ENCODE assay signal across 8 mouse cellular contexts in the genomic region with DNA sequence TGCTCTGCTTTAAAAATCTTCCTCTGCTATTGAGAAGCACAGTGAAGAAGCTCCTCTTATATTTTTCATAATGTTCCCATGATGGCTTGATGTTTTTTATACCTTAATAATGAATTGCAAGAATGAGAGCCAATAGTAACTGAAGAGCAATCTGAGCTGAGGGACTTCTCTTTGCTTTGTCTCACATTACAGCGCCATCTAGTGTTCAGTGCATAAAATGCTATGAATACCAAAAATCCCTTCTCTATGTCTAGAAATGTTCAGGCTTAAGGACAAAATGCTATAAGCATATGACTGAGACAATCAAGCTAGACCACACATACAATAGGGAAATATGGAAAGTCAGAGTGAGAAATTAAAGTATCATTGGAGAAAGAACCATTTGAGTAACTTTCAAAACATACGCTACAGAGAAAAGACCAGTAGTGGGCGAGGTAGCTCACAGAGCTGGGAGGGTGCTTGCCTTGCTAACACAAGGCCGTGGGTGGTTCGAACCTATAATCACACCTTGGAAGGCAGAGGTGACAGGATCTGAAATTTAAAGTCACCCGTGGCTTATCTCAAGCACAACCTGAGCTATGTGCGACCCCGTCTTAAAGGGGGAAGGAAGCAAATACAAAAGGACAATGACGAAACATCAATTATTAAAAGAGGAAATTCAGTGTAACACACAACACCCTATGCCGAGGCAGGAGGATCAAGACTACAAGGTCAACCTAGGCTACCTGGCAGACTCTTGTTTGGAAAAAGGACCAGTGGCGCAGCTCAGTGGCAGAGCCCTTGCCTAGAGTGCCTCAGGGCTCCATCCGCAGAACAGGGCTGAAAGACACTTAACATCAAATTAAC. TPM values are rescaled to one million over a fixed set of nuclear protein-coding genes. Genes with fewer than 3 reads are reported as not detected.
DNase-seq lines count a peak whose midpoint lies in the region; ATAC-seq and TF ChIP-seq lines count a peak whose summit lies in the region.
"Had no signal": no experiment of that assay in that cellular context is flagged by ENCODE, and none has a peak within 500 bp of the region (broad histone marks: within the 10 kb centered on the region; RNA-seq: fewer than 3 reads in every experiment).

No protein-coding gene starts in this region.

- no peak overlapping the region for H3K9ac ChIP-seq in hindbrain, embryonic 14.5 days
- H3K9ac ChIP-seq in neural tube, embryonic 14.5 days (replicated peaks; ENCODE audit: low read depth, low read length): no peak overlapping the region
- H3K9ac ChIP-seq: heart, embryonic 15.5 days had no signal

- peak; percentile 40; the same call in 1 of the 2 replicates for ATAC-seq in hindbrain, embryonic 14.5 days (ENCODE audit: low FRiP score)
- peak; percentile 44 for ATAC-seq in neural tube, embryonic 14.5 days (ENCODE audit: low read depth)

- peak; percentile 22 to 41 for DNase-seq in layer of hippocampus, adult 2 months (ENCODE audit: low spot score in 2 of 2)
- no peak for DNase-seq in layer of hippocampus, postnatal 25 days (ENCODE audit: extremely low spot score in 1 of 2, low spot score in 1 of 2)
- DNase-seq in T-cell, adult 2 months (ENCODE audit: low spot score): peak; percentile 18
- peak; percentile 84 for DNase-seq in hindbrain, embryonic 14.5 days (ENCODE audit: low spot score)
- no peak for DNase-seq in frontal cortex, postnatal 25 days (ENCODE audit: low spot score in 2 of 2)

- no peak overlapping the region for H3K4me2 ChIP-seq in hindbrain, embryonic 14.5 days (replicated peaks)
- H3K4me2 ChIP-seq in neural tube, embryonic 14.5 days (ENCODE audit: low read depth, low read length): no peak overlapping the region
- H3K4me2 ChIP-seq: heart, embryonic 15.5 days had no signal

- H3K9me3 ChIP-seq in E14TG2a.4 (ENCODE audit: low read length): peaks cover 5% of the 10 kb centered on the region; the same call in 1 of the 2 replicates
- no peaks in the 10 kb centered on the region for H3K9me3 ChIP-seq in hindbrain, embryonic 14.5 days (ENCODE audit: control insufficient read depth, low read length)
- H3K9me3 ChIP-seq in neural tube, embryonic 14.5 days (ENCODE audit: control insufficient read depth, low read length): no peaks in the 10 kb centered on the region
- H3K9me3 ChIP-seq: heart, embryonic 15.5 days had no signal

- peak; percentile 95 for TF ChIP-seq CTCF in layer of hippocampus, adult 2 months (conservative IDR thresholded peaks at IDR 0.05)
- TF ChIP-seq CTCF in E14TG2a.4 (conservative IDR thresholded peaks at IDR 0.05; ENCODE audit: low read length): peak; percentile 87

- no peaks in the 10 kb centered on the region for H3K27me3 ChIP-seq in E14TG2a.4 (ENCODE audit: insufficient read depth, low read length)
- no peaks in the 10 kb centered on the region for H3K27me3 ChIP-seq in hindbrain, embryonic 14.5 days (ENCODE audit: control insufficient read depth, insufficient read depth, low read length)
- H3K27me3 ChIP-seq in neural tube, embryonic 14.5 days (ENCODE audit: control insufficient read depth, insufficient read depth, low read length): no peaks in the 10 kb centered on the region
- H3K27me3 ChIP-seq: heart, embryonic 15.5 days had no signal

- H3K4me3 ChIP-seq in layer of hippocampus, adult 2 months: no peak overlapping the region
- no peak overlapping the region for H3K4me3 ChIP-seq in E14TG2a.4 (replicated peaks; ENCODE audit: low read length)
- H3K4me3 ChIP-seq in hindbrain, embryonic 14.5 days (replicated peaks; ENCODE audit: low read length): no peak overlapping the region
- no peak overlapping the region for H3K4me3 ChIP-seq in neural tube, embryonic 14.5 days (ENCODE audit: low read depth, low read length)
- H3K4me3 ChIP-seq: heart, embryonic 15.5 days had no signal

- 0 out of 2 replicates have a peak, but pooled peaks cover 2% of the 10 kb centered on the region for H3K36me3 ChIP-seq in E14TG2a.4 (ENCODE audit: insufficient read depth, low read length)
- no peaks in the 10 kb centered on the region for H3K36me3 ChIP-seq in hindbrain, embryonic 14.5 days (replicated peaks; ENCODE audit: control insufficient read depth, insufficient read depth)
- no peaks in the 10 kb centered on the region for H3K36me3 ChIP-seq in neural tube, embryonic 14.5 days (ENCODE audit: control insufficient read depth, insufficient read depth, low read length)
- H3K36me3 ChIP-seq: heart, embryonic 15.5 days had no signal

- 80% methylated on average over 12 of the region's 12 CpGs for WGBS in hindbrain, embryonic 14.5 days
- 77% methylated on average over 12 of the region's 12 CpGs for WGBS in neural tube, embryonic 14.5 days

- H3K4me1 ChIP-seq in E14TG2a.4 (replicated peaks; ENCODE audit: low read depth, low read length): 0 out of 2 replicates have a peak, but pooled peaks cover 3% of the 10 kb centered on the region
- H3K4me1 ChIP-seq in hindbrain, embryonic 14.5 days (replicated peaks; ENCODE audit: control insufficient read depth, insufficient read depth, low read length): no peaks in the 10 kb centered on the region
- H3K4me1 ChIP-seq in neural tube, embryonic 14.5 days (ENCODE audit: control insufficient read depth, insufficient read depth, low read length): no peaks in the 10 kb centered on the region
- H3K4me1 ChIP-seq: heart, embryonic 15.5 days had no signal

- H3K27ac ChIP-seq in layer of hippocampus, adult 2 months: no peak overlapping the region
- no peak overlapping the region for H3K27ac ChIP-seq in hindbrain, embryonic 14.5 days
- no peak overlapping the region for H3K27ac ChIP-seq in neural tube, embryonic 14.5 days (ENCODE audit: low read depth, low read length)
- H3K27ac ChIP-seq: heart, embryonic 15.5 days had no signal

RNA-seq across cellular contexts. Expression of gene Stx19, which starts 11.9 kb away (rescaled TPM):
- total RNA-seq in layer of hippocampus, adult 2 months (2021): not detected
- not detected for total RNA-seq in layer of hippocampus, postnatal 25 days (2021)
- polyA plus RNA-seq in hindbrain, embryonic 14.5 days (2014; fragmentation: Nextera tagmentation; extraction: Ambion mirVana): 0.32 and 0.33 TPM in 2 replicates
- 0.51 and 0.54 TPM in 2 replicates for polyA plus RNA-seq in neural tube, embryonic 14.5 days (2014; fragmentation: Nextera tagmentation; extraction: Ambion mirVana)

RNA-seq across cellular contexts. Expression of gene Arl13b, which starts 20.5 kb away (rescaled TPM):
- 10 to 100 TPM in 1 of 2 experiments, 1 to 10 TPM in 1; 9.8 to 11.9 TPM for total RNA-seq in layer of hippocampus, adult 2 months (2021)
- 10 to 100 TPM; 10.9 to 12.0 TPM for total RNA-seq in layer of hippocampus, postnatal 25 days (2021)
- 16.0 and 17.9 TPM in 2 replicates for polyA plus RNA-seq in hindbrain, embryonic 14.5 days (2014; fragmentation: Nextera tagmentation; extraction: Ambion mirVana)
- 18.3 and 18.9 TPM in 2 replicates for polyA plus RNA-seq in neural tube, embryonic 14.5 days (2014; fragmentation: Nextera tagmentation; extraction: Ambion mirVana)

RNA-seq across cellular contexts. Expression of gene Pros1, which starts 27.7 kb away (rescaled TPM):
- 1 to 10 TPM; 8.5 to 9.5 TPM for total RNA-seq in layer of hippocampus, adult 2 months (2021)
- 1 to 10 TPM; 7.3 to 8.9 TPM for total RNA-seq in layer of hippocampus, postnatal 25 days (2021)
- 12.4 and 13.1 TPM in 2 replicates for polyA plus RNA-seq in hindbrain, embryonic 14.5 days (2014; fragmentation: Nextera tagmentation; extraction: Ambion mirVana)
- polyA plus RNA-seq in neural tube, embryonic 14.5 days (2014; fragmentation: Nextera tagmentation; extraction: Ambion mirVana): 12.2 and 16.4 TPM in 2 replicates

RNA-seq across cellular contexts. Expression of gene Nsun3, which starts 39.8 kb away (rescaled TPM):
- 10 to 100 TPM; 10.4 to 12.0 TPM for total RNA-seq in layer of hippocampus, adult 2 months (2021)
- 10 to 100 TPM in 1 of 2 experiments, 1 to 10 TPM in 1; 8.0 to 15.7 TPM for total RNA-seq in layer of hippocampus, postnatal 25 days (2021)
- 10.0 and 10.9 TPM in 2 replicates for polyA plus RNA-seq in hindbrain, embryonic 14.5 days (2014; fragmentation: Nextera tagmentation; extraction: Ambion mirVana)
- polyA plus RNA-seq in neural tube, embryonic 14.5 days (2014; fragmentation: Nextera tagmentation; extraction: Ambion mirVana): 12.8 and 13.5 TPM in 2 replicates

Comparison
In these comparisons a context has a peak if more than half of its experiments do, and no peak if none do; other contexts are left out.
1. DNase-seq: peak in layer of hippocampus, adult 2 months (2 of 2), T-cell, adult 2 months (single experiment) and hindbrain, embryonic 14.5 days (single experiment); none in layer of hippocampus, postnatal 25 days (0 of 2) and frontal cortex, postnatal 25 days (0 of 2).